8 mouse cellular contexts compared by ENCODE assay signal in genomic region chr16:35139873-35140619, GRCm38 (mm10). TPM values are rescaled to one million over a fixed set of nuclear protein-coding genes. Genes with fewer than 3 reads are reported as not detected.
DNase-seq lines count a peak whose midpoint lies in the region; ATAC-seq and TF ChIP-seq lines count a peak whose summit lies in the region.

No protein-coding gene starts in this region.

- H3K9ac ChIP-seq in heart, embryonic 15.5 days: no peak overlapping the region
- peak overlapping the region; percentile 39; the same call in 1 of the 2 replicates for H3K9ac ChIP-seq in midbrain, embryonic 16.5 days (ENCODE audit: low read depth, low read length)

- peak; percentile 82 for ATAC-seq in heart, embryonic 15.5 days (replicated peaks; ENCODE audit: insufficient number of reproducible peaks, insufficient read depth, low FRiP score, low read depth)
- peak; percentile 87 for ATAC-seq in midbrain, embryonic 16.5 days

- peak; percentile 93 for DNase-seq in heart, adult 11 months
- DNase-seq in heart, adult 9 months (ENCODE audit: low spot score in 2 of 2): no peak
- DNase-seq in cerebellum, adult 2 months: peak; percentile 48 to 52
- no peak for DNase-seq in left cerebral cortex, adult 11 months (ENCODE audit: low spot score)
- DNase-seq in spleen, adult 18-20 months: no peak
- no peak for DNase-seq in natural killer cell, adult 2 months (ENCODE audit: low spot score in 2 of 2)

- no peaks in the 10 kb centered on the region for H3K36me3 ChIP-seq in heart, embryonic 15.5 days
- H3K36me3 ChIP-seq in midbrain, embryonic 16.5 days (ENCODE audit: control insufficient read depth, insufficient read depth, low read length): no peaks in the 10 kb centered on the region

- WGBS in cerebellum, adult 2 months: 14% methylated on average over 11 of the region's 11 CpGs
- WGBS in heart, embryonic 15.5 days: 21% methylated on average over 11 of the region's 11 CpGs
- 8% methylated on average over 11 of the region's 11 CpGs for WGBS in midbrain, embryonic 16.5 days

- no peak overlapping the region for H3K4me3 ChIP-seq in cerebellum, adult 2 months (replicated peaks; ENCODE audit: insufficient read depth, low read depth, low read length)
- H3K4me3 ChIP-seq in heart, embryonic 15.5 days: no peak overlapping the region
- H3K4me3 ChIP-seq in midbrain, embryonic 16.5 days (ENCODE audit: low read depth, low read length): no peak overlapping the region

- peaks cover 11% of the 10 kb centered on the region; the same call in 1 of the 2 replicates for H3K4me1 ChIP-seq in cerebellum, adult 2 months (ENCODE audit: control insufficient read depth, insufficient read depth, low read length)
- H3K4me1 ChIP-seq in heart, embryonic 15.5 days (replicated peaks): peaks cover 12% of the 10 kb centered on the region
- peaks cover 13% of the 10 kb centered on the region for H3K4me1 ChIP-seq in midbrain, embryonic 16.5 days (ENCODE audit: control insufficient read depth, insufficient read depth, low read length)

- no peaks in the 10 kb centered on the region for H3K9me3 ChIP-seq in heart, embryonic 15.5 days (replicated peaks)
- H3K9me3 ChIP-seq in midbrain, embryonic 16.5 days (replicated peaks; ENCODE audit: control insufficient read depth, low read length, poor library complexity, severe bottlenecking): no peaks in the 10 kb centered on the region

- H3K27me3 ChIP-seq in cerebellum, adult 2 months (ENCODE audit: control insufficient read depth, insufficient read depth, low read length): no peaks in the 10 kb centered on the region
- H3K27me3 ChIP-seq in heart, embryonic 15.5 days: no peaks in the 10 kb centered on the region
- H3K27me3 ChIP-seq in midbrain, embryonic 16.5 days (ENCODE audit: control insufficient read depth, insufficient read depth, low read depth, low read length): no peaks in the 10 kb centered on the region

- H3K27ac ChIP-seq in cerebellum, adult 2 months (ENCODE audit: insufficient read depth, low read length): no peak overlapping the region
- 0 out of 2 replicates have a peak overlapping the region, but pooled peaks have one; percentile 28 for H3K27ac ChIP-seq in heart, embryonic 15.5 days
- peak overlapping the region; percentile 59 for H3K27ac ChIP-seq in midbrain, embryonic 16.5 days (ENCODE audit: low read length)

- TF ChIP-seq CTCF in cerebellum, adult 2 months (IDR thresholded peaks at IDR 0.05; ENCODE audit: borderline replicate concordance, insufficient read depth, low read depth, low read length): no peak

- peak overlapping the region; percentile 11 for H3K4me2 ChIP-seq in heart, embryonic 15.5 days
- peak overlapping the region; percentile 24 for H3K4me2 ChIP-seq in midbrain, embryonic 16.5 days (ENCODE audit: low read length)

- TF ChIP-seq POLR2A in cerebellum, adult 2 months (IDR thresholded peaks at IDR 0.05; ENCODE audit: borderline replicate concordance, insufficient read depth, low read length): no peak

RNA-seq across cellular contexts. Expression of gene Adcy5, which starts 14.6 kb away (rescaled TPM):
- polyA plus RNA-seq in cerebellum, adult 2 months (2012; rRNA removed): 36.0 and 37.7 TPM in 2 replicates
- polyA plus RNA-seq in heart, embryonic 15.5 days (2015; fragmentation: Nextera tagmentation; extraction: Ambion mirVana): 9.2 and 9.7 TPM in 2 replicates
- 7.0 and 7.1 TPM in 2 replicates for polyA plus RNA-seq in midbrain, embryonic 16.5 days (2015; fragmentation: Nextera tagmentation; extraction: Ambion mirVana)

Comparison
In these comparisons a context has a peak if more than half of its experiments do, and no peak if none do; other contexts are left out.
1. DNase-seq: peak in heart, adult 11 months (single experiment) and cerebellum, adult 2 months (2 of 2); none in heart, adult 9 months (0 of 2), left cerebral cortex, adult 11 months (single experiment), spleen, adult 18-20 months (0 of 2) and natural killer cell, adult 2 months (0 of 2).